Mouse (Mus musculus) liver, adult 2 months (tissue): ENCODE results near the gene Armh4. TPM values are rescaled to one million over a fixed set of nuclear protein-coding genes. Genes with fewer than 3 reads are reported as not detected.

Experiments used
- DNase-seq: peaks from one replicate; pipeline ENCODE4 v3.0.0-alpha.2; 2011; ENCODE audit warnings: low read depth, low spot score; ENCODE audit errors: extremely low read depth
- H3K27ac ChIP-seq: fragments of 200-500 bp; replicated peaks from 2 replicates; pipeline ENCODE4 v1.5.1; 2012; ENCODE audit warnings: low read depth, mild to moderate bottlenecking, control low read depth, inconsistent platforms, low read length; ENCODE audit not compliant: insufficient read depth
- H3K27me3 ChIP-seq: fragments of 200-500 bp; 2 replicates; pipeline ENCODE4 v1.6.1; 2012; ENCODE audit warnings: mild to moderate bottlenecking, moderate library complexity, low read length, inconsistent platforms; ENCODE audit not compliant: control insufficient read depth, insufficient read depth
- H3K36me3 ChIP-seq: fragments of 200-500 bp; 2 replicates; pipeline ENCODE4 v1.6.1; 2012; ENCODE audit warnings: low read length, inconsistent platforms; ENCODE audit not compliant: control insufficient read depth, insufficient read depth
- H3K4me1 ChIP-seq: fragments of 200-500 bp; 2 replicates; pipeline ENCODE4 v1.6.1; 2011; ENCODE audit warnings: low read length; ENCODE audit not compliant: control insufficient read depth, insufficient read depth
- H3K4me3 ChIP-seq: fragments of 200-500 bp; 2 replicates; pipeline ENCODE4 v1.5.1; 2011; ENCODE audit warnings: low read depth, mild to moderate bottlenecking, control low read depth, low read length, moderate library complexity; ENCODE audit not compliant: insufficient read depth
- H3K79me2 ChIP-seq: fragments of 200-500 bp; 2 replicates; pipeline ENCODE4 v1.6.1; 2012; ENCODE audit warnings: inconsistent platforms, mild to moderate bottlenecking, low read length, moderate library complexity; ENCODE audit not compliant: control insufficient read depth, insufficient read depth
- H3K9ac ChIP-seq: fragments of 200-500 bp; 2 replicates; pipeline ENCODE4 v1.6.1; 2012; ENCODE audit warnings: low read depth, mild to moderate bottlenecking, control low read depth, inconsistent platforms, low read length
- CTCF ChIP-seq: fragments of 200-500 bp; IDR thresholded peaks from 2 replicates; pipeline ENCODE4 v1.5.1; 2011; ENCODE audit warnings: low read depth, low read length, control low read depth
- POLR2A ChIP-seq: fragments of 200-500 bp; IDR thresholded peaks from 2 replicates; pipeline ENCODE4 v1.6.1; 2011; ENCODE audit warnings: low read length, control low read depth; ENCODE audit not compliant: insufficient read depth; ENCODE audit errors: extremely low read depth
- WGBS: fragments of 180-500 bp; shearing (Covaris S2); methylation state at CpG from one replicate; pipeline ENCODE4 v1.1.7; 2018; 5-methylcytosine and 5-hydroxymethylcytosine counted together
- polyA plus RNA-seq: library from polyadenylated mRNA; depleted of rRNA; stranded (reverse); fragments of >200 nt; gene quantifications from 2 replicates; pipeline ENCODE4 v1.2.3, GENCODE M21; 2012; rRNA removed
- total RNA-seq: library from RNA; depleted of rRNA; stranded (reverse); fragments of >200 nt; gene quantifications from 2 replicates; pipeline ENCODE4 v1.2.3, GENCODE M21; 2014; rRNA removed

The Armh4 gene
- total and polyA plus RNA-seq, 2 experiments, result 0.02 to 0.09 TPM

DNA sequence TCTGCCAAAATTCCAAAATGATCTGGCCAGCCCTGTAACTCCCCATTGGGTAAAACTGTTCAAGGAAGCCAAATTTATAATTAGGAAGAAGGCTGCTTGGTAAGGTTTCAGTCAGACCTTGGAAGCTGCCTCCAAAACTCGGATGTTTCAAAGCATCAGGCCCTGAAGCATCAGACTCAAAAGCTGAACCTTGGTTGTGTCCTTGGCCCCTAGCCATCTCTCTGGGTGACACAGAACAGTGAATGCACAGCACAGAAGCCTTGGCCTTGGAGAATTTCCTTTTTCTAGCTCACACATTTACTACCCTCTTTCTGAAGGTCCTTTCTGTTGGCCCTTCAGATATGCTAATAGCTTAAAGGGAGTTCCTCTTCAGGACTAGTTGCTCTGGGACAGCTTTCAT is 134.0 kb downstream of the Armh4 start:
- Histone ChIP-seq H3K4me3 (no peak overlapping the region), H3K79me2 (no peaks in the 10 kb centered on the region), H3K9ac (no peak overlapping the region), H3K27ac (no peak overlapping the region), H3K36me3 (no peaks in the 10 kb centered on the region), H3K4me1 (no peaks in the 10 kb centered on the region), H3K27me3 (no peaks in the 10 kb centered on the region)
- WGBS, result 78% methylated on average over 1 of the region's 1 CpGs
- no peak for DNase-seq
- no peak for TF ChIP-seq CTCF
- TF ChIP-seq POLR2A, result no peak

- TF ChIP-seq POLR2A (no peak), CTCF (no peak)
- no peaks in the 10 kb centered on the region for H3K79me2 ChIP-seq
- H3K4me3 ChIP-seq, result no peak overlapping the region
- H3K9ac ChIP-seq, result no peak overlapping the region
- H3K4me1 ChIP-seq, result no peaks in the 10 kb centered on the region
- 67% methylated on average over 1 of the region's 1 CpGs for WGBS
- H3K27me3 ChIP-seq, result no peaks in the 10 kb centered on the region
- no peak for DNase-seq
- no peaks in the 10 kb centered on the region for H3K36me3 ChIP-seq
- H3K27ac ChIP-seq, result no peak overlapping the region
Observed at GRCm38 (mm10) chr14:49637422-49637821, 145.8 kb downstream of the Armh4 start.

DNA sequence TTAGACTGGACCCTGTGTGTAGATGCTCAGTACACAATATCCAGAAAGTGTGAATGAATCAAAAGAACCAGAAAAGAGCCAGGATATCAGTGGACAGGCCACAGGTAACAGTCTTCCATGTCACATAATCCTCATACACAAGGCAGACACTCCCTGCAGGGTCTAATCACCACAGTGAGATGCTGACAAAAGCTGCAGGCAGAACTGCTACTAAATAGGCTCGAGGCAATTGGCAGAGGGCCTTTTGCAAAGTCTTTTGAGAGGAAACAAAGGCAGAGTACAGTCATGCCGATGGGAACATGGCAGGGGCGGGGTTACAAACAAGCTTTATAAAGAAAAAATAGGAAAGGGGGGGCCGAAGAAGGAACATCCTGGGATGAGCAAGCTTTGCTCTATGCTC is 157.1 kb downstream of the Armh4 start:
- no peak overlapping the region for H3K9ac ChIP-seq
- H3K27ac ChIP-seq, result no peak overlapping the region
- TF ChIP-seq POLR2A (no peak), CTCF (no peak)
- no peaks in the 10 kb centered on the region for H3K79me2 ChIP-seq
- no peaks in the 10 kb centered on the region for H3K27me3 ChIP-seq
- no peak for DNase-seq
- H3K4me3 ChIP-seq, result no peak overlapping the region
- 77% methylated on average over 4 of the region's 4 CpGs for WGBS
- H3K4me1 ChIP-seq, result no peaks in the 10 kb centered on the region
- H3K36me3 ChIP-seq, result no peaks in the 10 kb centered on the region

Other genes starting within 250 kb of the Armh4 start
- gene Olfr722, start 118.6 kb upstream of the Armh4 start, total RNA-seq, result not detected in 2 replicates
- gene Olfr722, start 118.6 kb upstream of the Armh4 start, polyA plus RNA-seq, result not detected in 2 replicates
- not detected in 2 replicates for gene Olfr723, start 148.4 kb upstream of the Armh4 start, total RNA-seq
- not detected in 2 replicates for gene Olfr723, start 148.4 kb upstream of the Armh4 start, polyA plus RNA-seq
- not detected in 2 replicates for gene Olfr724, start 179.9 kb upstream of the Armh4 start, total RNA-seq
- gene Olfr724, start 179.9 kb upstream of the Armh4 start, polyA plus RNA-seq, result not detected in 2 replicates